Comparison of ENCODE assay signal across 12 mouse cellular contexts in the genomic region with DNA sequence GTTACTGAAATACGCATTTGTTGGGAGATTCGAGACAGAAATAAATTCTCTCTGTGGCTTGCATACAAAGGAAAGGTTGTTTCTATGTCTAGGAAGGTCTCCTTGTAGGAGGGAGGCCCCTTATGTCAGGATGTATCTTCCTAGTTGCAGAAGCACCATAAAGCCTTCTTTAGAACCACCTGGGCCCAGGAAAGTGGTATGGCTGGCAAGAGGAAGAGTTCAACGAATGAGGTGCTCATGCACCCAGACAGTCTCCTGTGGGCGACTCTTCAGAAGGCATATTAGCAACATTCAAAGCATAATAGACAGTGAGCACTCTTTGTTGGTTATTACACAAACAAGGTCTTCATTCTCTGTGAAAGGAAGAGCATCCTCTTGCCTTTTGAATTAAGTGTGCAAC. TPM values are rescaled to one million over a fixed set of nuclear protein-coding genes. Genes with fewer than 3 reads are reported as not detected.
DNase-seq lines count a peak whose midpoint lies in the region; ATAC-seq and TF ChIP-seq lines count a peak whose summit lies in the region.
"Had no signal": no experiment of that assay in that cellular context is flagged by ENCODE, and none has a peak within 500 bp of the region (broad histone marks: within the 10 kb centered on the region; RNA-seq: fewer than 3 reads in every experiment).

No protein-coding gene starts in this region.

- H3K4me1 ChIP-seq in kidney, postnatal 0 days (replicated peaks; ENCODE audit: insufficient read depth, low read length), result no peaks in the 10 kb centered on the region
- H3K4me1 ChIP-seq in hindbrain, embryonic 11.5 days (replicated peaks; ENCODE audit: control insufficient read depth, insufficient read depth, low read length), result no peaks in the 10 kb centered on the region
- H3K4me1 ChIP-seq in neural tube, embryonic 12.5 days, result peaks cover 14% of the 10 kb centered on the region; the same call in 1 of the 2 replicates
- H3K4me1 ChIP-seq in lung, adult 2 months (ENCODE audit: control insufficient read depth, insufficient read depth, low read length), result no peaks in the 10 kb centered on the region

- TF ChIP-seq CTCF in kidney, postnatal 0 days (IDR thresholded peaks at IDR 0.05; ENCODE audit: low read depth), result no peak
- no peak for TF ChIP-seq CTCF in lung, adult 2 months (IDR thresholded peaks at IDR 0.05; ENCODE audit: insufficient read depth, low read length)

- peaks cover 13% of the 10 kb centered on the region; the same call in 1 of the 2 replicates for H3K27me3 ChIP-seq in kidney, postnatal 0 days (ENCODE audit: insufficient read depth, low read length)
- H3K27me3 ChIP-seq in hindbrain, embryonic 11.5 days (ENCODE audit: control insufficient read depth, insufficient read depth, low read length), result no peaks in the 10 kb centered on the region
- no peaks in the 10 kb centered on the region; the same call in 1 of the 2 replicates for H3K27me3 ChIP-seq in neural tube, embryonic 12.5 days (replicated peaks)

- no peak overlapping the region for H3K4me3 ChIP-seq in kidney, postnatal 0 days (replicated peaks; ENCODE audit: low read depth, low read length)
- H3K4me3 ChIP-seq in hindbrain, embryonic 11.5 days (ENCODE audit: low read depth, low read length), result no peak overlapping the region; the same call in 1 of the 2 replicates
- no peak overlapping the region; the same call in 1 of the 2 replicates for H3K4me3 ChIP-seq in neural tube, embryonic 12.5 days
- no peak overlapping the region for H3K4me3 ChIP-seq in lung, adult 2 months (replicated peaks; ENCODE audit: extremely low read depth, low read depth, low read length)

- TF ChIP-seq POLR2A in lung, adult 2 months (IDR thresholded peaks at IDR 0.05; ENCODE audit: borderline replicate concordance, extremely low read depth, low read depth, low read length), result no peak

- H3K27ac ChIP-seq in kidney, postnatal 0 days, result no peak overlapping the region
- no peak overlapping the region for H3K27ac ChIP-seq in hindbrain, embryonic 11.5 days (ENCODE audit: low read depth, low read length)
- no peak overlapping the region for H3K27ac ChIP-seq in neural tube, embryonic 12.5 days

- WGBS in kidney, postnatal 0 days, result 42% methylated on average over 4 of the region's 4 CpGs
- WGBS in hindbrain, embryonic 11.5 days, result 51% methylated on average over 4 of the region's 4 CpGs
- WGBS in neural tube, embryonic 12.5 days, result 34% methylated on average over 4 of the region's 4 CpGs
- 35% methylated on average over 4 of the region's 4 CpGs for WGBS in lung, adult 2 months

- H3K36me3 ChIP-seq in kidney, postnatal 0 days (ENCODE audit: insufficient read depth, low read length), result no peaks in the 10 kb centered on the region
- no peaks in the 10 kb centered on the region for H3K36me3 ChIP-seq in hindbrain, embryonic 11.5 days (ENCODE audit: control insufficient read depth, insufficient read depth, low read length)
- no peaks in the 10 kb centered on the region for H3K36me3 ChIP-seq in neural tube, embryonic 12.5 days

- no peak overlapping the region for H3K9ac ChIP-seq in kidney, postnatal 0 days (ENCODE audit: low read depth, low read length)
- no peak overlapping the region for H3K9ac ChIP-seq in hindbrain, embryonic 11.5 days (ENCODE audit: low read depth, low read length)
- H3K9ac ChIP-seq in neural tube, embryonic 12.5 days, result peak overlapping the region; percentile 52; the same call in 1 of the 2 replicates

- H3K9me3 ChIP-seq in kidney, postnatal 0 days (replicated peaks; ENCODE audit: low read length), result no peaks in the 10 kb centered on the region
- H3K9me3 ChIP-seq in hindbrain, embryonic 11.5 days (ENCODE audit: control insufficient read depth, low read length), result no peaks in the 10 kb centered on the region
- no peaks in the 10 kb centered on the region for H3K9me3 ChIP-seq in neural tube, embryonic 12.5 days

- H3K4me2 ChIP-seq in kidney, postnatal 0 days (ENCODE audit: low read length), result peak overlapping the region; percentile 59; the same call in 1 of the 2 replicates
- peak overlapping the region; percentile 51; the same call in 1 of the 2 replicates for H3K4me2 ChIP-seq in hindbrain, embryonic 11.5 days (replicated peaks; ENCODE audit: low read depth, low read length)
- peak overlapping the region; percentile 74 for H3K4me2 ChIP-seq in neural tube, embryonic 12.5 days (replicated peaks)

- no peak for DNase-seq in cerebellum, postnatal 4 days (ENCODE audit: low spot score in 2 of 2)
- no peak for DNase-seq in kidney, postnatal 0 days (ENCODE audit: low spot score)
- no peak for DNase-seq in kidney, adult 18-20 months
- no peak for DNase-seq in hindbrain, embryonic 11.5 days (ENCODE audit: low spot score)
- DNase-seq in lung, adult 2 months, result no peak

- ATAC-seq in cerebellum, adult (ENCODE audit: insufficient number of reproducible peaks, low FRiP score, low TSS enrichment), result peak; percentile 27; the same call in 1 of the 2 replicates
- no peak for ATAC-seq in kidney, postnatal 0 days (replicated peaks; ENCODE audit: low FRiP score, low read depth)
- no peak for ATAC-seq in hindbrain, embryonic 11.5 days (ENCODE audit: low FRiP score)
- no peak for ATAC-seq in neural tube, embryonic 12.5 days (ENCODE audit: low FRiP score, low read depth)
- no peak for ATAC-seq in granulocyte monocyte progenitor cell, adult 5-6 weeks (replicated peaks; ENCODE audit: poor library complexity, severe bottlenecking)

RNA-seq across cellular contexts. Expression of a gene that starts 1.0 kb away (rescaled TPM):
- polyA plus RNA-seq in kidney, postnatal 0 days (2015; fragmentation: Nextera tagmentation; extraction: Ambion mirVana), result not detected in 2 replicates
- 0.29 and 0.54 TPM in 2 replicates for polyA plus RNA-seq in hindbrain, embryonic 11.5 days (2014; fragmentation: Nextera tagmentation; extraction: Ambion mirVana)
- 1.1 and 1.4 TPM in 2 replicates for polyA plus RNA-seq in neural tube, embryonic 12.5 days (2016; fragmentation: Nextera tagmentation; extraction: Ambion mirVana)
- not detected in 2 replicates for total RNA-seq in granulocyte monocyte progenitor cell, adult 5-6 weeks (2014; fragmentation: Nextera tagmentation)
- total RNA-seq in granulocyte monocyte progenitor cell, adult 5-6 weeks (2017), result not detected in 2 replicates
- 1.9 and 2.6 TPM in 2 replicates for polyA plus RNA-seq in lung, adult 2 months (2012; rRNA removed)
- total RNA-seq: hematopoietic stem cell, adult 5-6 weeks; megakaryocyte-erythroid progenitor cell, adult 5-6 weeks; MEL had no signal
- polyA plus RNA-seq: liver, embryonic 16.5 days had no signal
